Mouse (Mus musculus) right cerebral cortex, postnatal 25 days (tissue): ENCODE data around the gene Trim47.

Experiments
- DNase-seq: peaks from one replicate; pipeline ENCODE4 v3.0.0; 2022

Gene Trim47

GRCm38 (mm10) chr11:116087194-116088130 lies 39.5 kb downstream of the Trim47 start:
- peak; percentile 82 for DNase-seq

GRCm38 (mm10) chr11:116086258-116087193 lies 40.5 kb downstream of the Trim47 start, which contains the start of gene Wbp2:
Gene Wbp2 (minus strand): TSS chr11:116086995.
- peak; percentile 96 for DNase-seq

DNA sequence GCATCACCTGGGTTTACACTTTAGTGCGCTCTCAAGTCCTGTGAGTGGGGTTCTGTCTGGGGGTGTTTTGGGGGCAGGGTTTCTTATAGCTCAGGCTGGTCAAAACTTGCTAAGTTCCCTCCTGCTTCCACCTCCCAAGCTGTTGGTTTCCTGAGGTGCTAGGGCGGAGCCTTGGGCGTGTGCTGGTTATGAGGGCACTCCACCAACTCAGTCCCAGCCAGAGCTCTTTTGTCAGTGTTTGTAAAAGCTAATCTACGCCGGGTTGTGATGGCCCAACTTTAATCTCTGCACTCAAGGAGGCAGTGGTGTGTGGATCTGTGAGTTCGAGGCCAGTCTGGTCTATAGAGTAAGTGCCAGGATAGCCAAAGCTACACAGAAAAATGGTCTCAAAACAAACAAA lies 42.8 kb downstream of the Trim47 start:
- DNase-seq, result no peak

DNA sequence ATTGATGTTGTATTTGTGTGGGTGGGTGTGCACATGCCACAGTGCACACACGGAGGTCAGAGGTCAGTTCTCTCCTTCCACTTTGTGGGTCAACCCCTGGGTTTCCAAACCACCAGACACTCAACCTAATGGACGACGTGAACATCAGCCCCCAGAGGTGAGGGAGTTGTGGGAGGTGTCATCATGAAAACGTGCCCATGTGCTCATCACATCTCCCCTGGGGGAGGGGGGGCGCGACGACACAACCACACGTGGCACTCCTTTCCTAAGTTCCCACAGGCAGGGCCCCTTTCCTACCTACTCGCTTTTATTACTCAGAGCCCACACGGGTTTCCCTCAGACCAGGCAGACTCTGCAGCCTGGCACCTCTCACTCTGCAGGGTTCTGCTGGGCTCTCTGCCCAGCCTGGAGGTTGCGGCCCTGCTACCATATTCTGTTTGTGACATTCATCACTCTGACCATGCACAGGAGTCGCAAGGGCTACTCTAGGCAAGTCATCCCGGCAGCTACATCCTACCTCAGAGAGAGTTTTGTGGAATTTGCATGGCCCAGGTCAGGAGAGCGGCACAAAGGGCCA lies 43.8 kb downstream of the Trim47 start:
- DNase-seq, result no peak

DNA sequence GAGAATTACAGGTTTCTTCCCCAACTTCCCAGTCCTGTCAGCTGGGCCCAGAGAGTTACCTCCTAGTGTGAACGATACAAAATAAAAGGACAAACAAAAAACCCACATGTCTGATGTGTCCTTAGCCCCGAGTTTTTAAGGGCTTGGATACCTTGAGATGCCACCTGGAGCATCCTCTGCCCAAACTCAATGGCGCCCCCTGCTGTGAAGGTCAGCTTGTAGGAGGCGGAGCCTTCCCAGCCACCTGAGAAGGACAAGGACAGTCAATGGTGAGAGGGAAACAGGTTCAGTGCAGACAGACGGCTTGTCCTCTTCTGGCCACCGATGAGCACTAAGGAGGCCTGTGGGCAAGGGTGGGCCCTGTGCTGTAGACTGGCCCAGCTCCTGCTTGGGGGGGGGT lies 45.9 kb downstream of the Trim47 start:
- no peak for DNase-seq

DNA sequence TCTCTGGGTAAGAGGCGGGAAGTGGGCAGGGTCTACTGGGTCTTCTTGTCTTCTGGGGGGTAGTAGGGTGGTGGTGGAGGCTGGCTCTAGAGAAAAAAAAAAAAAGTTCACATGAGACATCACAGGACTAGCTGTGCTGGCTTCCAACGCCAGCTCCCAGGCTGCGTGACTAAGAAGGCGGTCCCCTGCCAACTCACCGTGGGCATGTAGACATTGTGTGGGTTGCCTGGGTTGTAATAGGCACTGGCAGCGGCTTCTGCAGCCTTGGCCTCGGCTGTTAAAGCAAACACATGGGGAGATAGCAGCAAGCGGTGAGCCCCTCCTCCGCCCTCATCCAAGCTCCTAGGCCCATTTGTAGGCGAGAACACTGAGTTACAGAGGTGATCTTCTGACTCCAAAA lies 47.5 kb downstream of the Trim47 start:
- peak; percentile 83 for DNase-seq

DNA sequence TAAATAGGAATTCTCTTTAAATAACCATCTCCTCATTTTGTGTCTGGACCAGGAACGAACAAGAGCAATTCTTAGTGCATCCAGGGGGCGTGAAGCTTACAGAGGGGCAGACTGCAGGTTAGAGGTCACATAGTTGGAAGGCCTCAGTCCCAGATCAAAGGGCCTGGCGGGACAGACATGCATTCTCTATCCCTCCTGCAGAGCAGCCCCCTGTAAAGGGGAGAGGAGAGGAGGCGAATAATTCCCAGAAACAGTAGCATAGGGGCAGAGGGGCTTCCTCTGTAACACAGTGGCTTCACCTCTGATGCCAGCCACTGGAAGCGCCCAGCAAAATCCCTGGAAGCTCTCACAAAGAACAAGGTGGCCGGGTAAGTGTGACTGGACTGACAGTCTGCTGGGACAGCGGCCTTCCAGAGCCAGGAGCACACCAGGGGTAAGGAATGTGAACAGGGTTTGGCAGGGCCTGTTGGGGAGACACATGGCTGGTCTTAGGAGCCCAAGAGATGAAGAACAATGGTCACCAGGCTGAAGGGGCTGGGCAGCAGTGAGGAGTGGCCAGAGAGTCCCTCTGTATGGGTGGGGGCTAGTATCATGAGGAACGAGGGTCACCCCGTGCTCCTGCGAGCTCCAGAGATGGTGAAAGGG lies 48.2 kb downstream of the Trim47 start:
- DNase-seq, result no peak

- no peak for DNase-seq
These were observed 48.8 kb downstream of the Trim47 start for GRCm38 (mm10) chr11:116078221-116078620.

GRCm38 (mm10) chr11:116077446-116078204 lies 49.4 kb downstream of the Trim47 start, which contains the start of gene Unc13d:
Gene Unc13d (minus strand): TSS chr11:116077961.
- no peak for DNase-seq

DNA sequence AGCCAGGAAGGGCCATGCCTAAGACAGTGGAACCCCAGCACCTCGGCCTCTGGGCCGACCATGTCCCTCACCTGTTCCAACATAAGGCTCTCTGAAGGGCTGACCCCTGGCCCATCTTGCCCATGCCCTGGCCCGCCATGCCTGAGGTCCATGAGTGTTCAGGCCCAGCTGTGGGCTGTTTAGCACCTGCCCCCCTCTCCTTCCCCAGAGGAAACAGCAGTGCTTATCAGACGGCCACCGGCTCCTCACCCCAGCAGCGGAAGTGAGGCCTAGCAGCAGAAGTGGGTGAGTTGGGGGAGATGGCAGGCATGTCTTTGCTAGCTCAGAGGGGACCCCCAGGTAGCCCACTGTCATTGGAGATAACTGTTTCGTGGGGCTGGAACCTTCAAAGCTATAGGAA lies 50.2 kb downstream of the Trim47 start:
- no peak for DNase-seq

DNA sequence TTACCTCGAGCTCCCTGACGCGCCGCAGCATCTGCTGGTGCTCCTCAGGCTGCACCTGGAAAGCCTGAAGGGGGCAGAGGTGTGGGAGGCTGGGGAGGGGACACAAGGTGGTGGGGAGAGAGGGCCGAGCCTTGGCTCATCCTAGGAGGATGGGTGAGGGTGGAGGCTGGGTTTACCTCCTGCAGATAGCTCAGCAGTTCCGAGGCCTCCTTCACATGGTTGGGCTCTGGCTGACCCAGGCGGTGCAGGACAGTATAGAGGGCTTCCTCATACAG lies 50.8 kb downstream of the Trim47 start:
- DNase-seq, result no peak

DNA sequence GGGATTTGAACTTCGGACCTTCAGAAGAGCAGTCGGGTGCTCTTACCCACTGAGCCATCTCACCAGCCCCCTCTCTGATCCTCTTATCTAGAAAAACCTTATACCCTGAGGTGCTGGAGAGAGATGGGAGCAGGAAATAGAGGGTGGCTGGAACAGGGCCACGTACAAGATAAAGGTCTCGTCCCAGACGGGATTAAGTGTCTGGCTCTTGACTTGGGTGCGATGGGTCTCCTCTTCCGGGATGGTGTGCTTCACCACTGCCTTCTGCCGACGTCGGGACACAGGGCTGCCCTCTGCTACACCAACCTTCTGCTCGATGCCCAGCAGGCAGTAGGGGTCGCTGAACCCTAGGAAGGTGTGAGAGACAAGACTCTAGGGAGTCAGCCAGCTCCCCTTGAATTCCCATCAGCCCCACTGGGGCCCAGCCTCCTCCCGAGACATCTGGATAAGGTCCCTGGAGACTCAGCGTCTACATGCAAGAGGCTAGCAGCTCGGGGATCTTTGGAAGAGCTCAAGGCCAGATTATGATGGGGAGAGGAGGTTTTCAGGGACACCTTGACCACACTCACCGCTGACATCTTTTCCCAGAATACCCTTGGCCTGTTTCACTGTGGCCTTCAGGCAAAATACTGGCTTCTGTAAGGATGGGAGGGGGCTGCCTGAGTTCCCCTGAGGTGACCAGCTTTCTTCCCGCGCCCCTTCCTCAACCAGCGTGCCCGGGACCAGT lies 51.3 kb downstream of the Trim47 start:
- DNase-seq, result no peak

GRCm38 (mm10) chr11:116074436-116074991 lies 52.5 kb downstream of the Trim47 start:
- DNase-seq, result no peak

DNA sequence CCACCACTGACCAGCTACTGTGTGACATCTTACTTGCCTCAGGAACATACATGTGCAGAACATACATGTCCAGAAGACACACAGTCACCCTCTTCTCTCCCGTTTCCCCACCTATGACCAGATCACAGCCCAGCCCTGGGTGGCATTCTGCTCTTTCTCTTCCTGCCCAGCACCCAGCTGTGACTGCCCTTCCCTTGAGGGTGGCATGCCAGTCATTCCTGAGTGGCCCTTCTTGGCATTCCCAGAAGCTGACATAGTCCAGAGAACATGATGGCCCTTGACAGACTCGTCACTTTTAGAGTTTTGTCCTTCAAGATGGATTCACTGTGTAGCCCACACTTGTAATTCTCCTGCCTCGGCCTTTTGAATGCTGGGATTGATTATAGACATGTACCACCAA lies 54.4 kb downstream of the Trim47 start:
- DNase-seq, result no peak

DNA sequence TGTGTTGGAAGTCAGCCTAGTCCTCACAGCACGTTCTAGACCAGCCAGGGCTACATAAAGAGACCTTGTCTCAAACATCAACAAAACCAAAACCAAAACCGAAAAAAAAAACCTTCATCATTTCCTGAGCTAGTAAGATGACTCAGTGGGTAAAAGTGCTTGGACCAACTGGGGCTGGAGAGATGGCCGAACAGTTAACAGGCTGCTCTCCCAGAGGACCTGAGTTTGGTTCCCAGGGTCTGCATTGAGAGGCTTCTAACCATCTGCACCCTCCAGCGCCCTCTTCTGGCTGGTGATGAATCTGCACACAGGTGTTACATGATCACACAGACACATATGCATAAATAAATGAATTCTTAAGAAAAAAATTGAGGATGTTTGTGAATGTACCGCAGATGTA lies 55.5 kb downstream of the Trim47 start:
- no peak for DNase-seq

- no peak for DNase-seq
These were observed 61.7 kb downstream of the Trim47 start for GRCm38 (mm10) chr11:116065345-116065744.

DNA sequence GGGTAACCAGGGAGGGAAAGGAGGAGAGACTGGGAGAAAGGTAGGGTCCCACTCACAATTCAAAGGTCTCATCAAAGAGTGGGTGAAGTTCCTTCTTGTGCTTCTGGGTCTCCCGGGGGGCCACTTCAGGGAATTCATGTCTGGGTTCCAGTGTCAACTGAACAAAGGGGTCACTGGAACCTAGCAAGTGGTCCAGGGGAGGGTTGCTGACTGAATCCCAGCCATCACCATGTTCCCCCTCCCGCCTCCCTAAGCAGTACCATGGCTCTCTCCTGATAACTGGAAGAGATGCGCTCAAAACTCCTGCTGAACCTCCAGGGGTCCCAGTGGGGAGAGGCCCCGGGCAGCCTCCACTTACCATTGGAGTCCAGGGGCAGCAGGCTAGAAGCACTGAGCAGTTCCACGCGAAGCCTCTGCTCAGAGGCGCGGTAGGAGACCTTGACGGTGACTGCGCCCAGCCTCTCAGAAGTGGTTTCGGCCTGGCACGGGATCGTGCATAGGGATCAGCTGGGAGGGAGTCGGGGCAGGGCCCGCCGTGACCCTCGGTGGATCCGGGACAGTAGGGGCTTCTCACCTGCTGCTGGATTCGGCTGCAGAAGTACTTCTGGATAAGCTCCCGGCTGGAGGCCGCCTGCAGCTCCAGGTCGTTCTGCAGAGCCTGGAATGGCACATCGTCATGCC lies 62.7 kb downstream of the Trim47 start:
- DNase-seq, result no peak

DNA sequence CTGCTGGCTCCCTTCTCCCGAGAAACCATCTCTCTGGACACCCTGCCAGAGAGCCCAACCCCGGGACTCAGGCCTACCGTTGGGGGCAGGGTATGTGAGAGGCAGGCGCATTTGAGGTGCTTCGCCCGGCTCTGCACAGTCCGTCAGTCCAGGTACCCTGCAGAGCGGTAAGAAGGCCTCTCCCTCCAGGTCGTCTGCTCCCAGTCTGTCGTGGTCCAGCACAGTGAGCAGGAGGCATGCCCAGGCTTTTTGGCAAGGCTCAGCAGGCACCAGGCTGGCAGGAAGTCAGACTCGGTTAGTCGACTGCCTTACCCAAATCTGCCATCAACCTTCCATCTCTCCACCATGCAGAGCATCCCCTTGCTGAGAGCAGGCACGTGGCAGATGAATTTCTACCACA lies 63.4 kb downstream of the Trim47 start:
- no peak for DNase-seq

DNA sequence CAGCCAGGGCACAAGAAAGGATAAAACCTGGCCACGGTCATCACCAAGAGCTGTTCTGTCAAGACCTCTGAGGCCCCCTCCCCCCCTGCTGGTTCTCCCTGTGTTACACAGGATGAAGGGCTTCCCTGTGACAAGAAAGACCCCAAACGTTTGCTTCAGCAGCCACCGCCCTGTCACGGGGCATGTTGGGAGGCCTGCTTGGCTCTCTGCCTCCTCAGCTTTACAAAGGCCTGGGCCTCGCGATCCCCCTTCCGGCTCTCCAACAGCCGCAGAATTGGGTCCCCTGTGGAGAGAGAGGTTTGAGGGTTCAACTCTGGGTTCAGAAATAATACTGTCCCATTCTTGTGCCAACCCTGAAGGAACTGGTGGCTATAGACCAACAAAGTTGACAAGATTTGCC lies 64.5 kb downstream of the Trim47 start:
- DNase-seq, result no peak

GRCm38 (mm10) chr11:116061641-116062415 lies 65.2 kb downstream of the Trim47 start:
- peak; percentile 68 for DNase-seq
